Mouse (Mus musculus) neutrophil, adult 59 days (primary cell): Measurements from ENCODE around the gene Lmx1b. TPM values are rescaled to one million over a fixed set of nuclear protein-coding genes. Genes with fewer than 3 reads are reported as not detected.

Experiments
- total RNA-seq, 2 experiments: library from RNA; stranded (reverse); gene quantifications; 1 replicate in 1 of 2; 2 replicates in 1 of 2; pipeline ENCODE4 v1.2.4; 2023

Gene Lmx1b
- total RNA-seq: not detected

DNA sequence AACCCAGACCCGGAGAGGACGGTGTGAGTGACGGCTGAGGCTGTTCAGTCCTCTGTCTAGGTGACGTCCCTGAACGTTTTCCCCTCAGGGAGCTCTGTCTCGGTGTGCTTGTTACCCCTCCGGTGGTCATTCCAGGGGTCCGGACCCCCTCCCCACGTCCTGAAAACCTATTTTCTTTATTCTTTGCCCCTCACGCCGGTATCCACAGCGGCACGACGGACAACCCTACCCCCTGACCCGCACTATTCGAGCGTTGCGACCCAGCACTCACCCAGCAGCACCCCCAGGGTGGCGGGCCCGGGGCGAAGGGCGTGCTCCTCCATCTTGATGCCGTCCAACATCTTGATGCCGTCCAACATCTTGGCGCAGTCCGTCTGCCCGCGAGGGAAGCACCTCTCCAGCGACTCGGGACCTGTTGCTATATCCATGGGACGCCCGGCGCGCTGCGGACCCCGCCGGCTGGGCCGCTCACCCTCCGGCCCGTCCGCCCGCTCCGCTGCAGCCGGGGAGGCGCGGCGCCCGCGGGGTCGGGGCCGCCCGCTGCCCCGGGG, at the start of gene Lmx1b:
Gene Lmx1b, minus strand, starts transcription at position 341 of the 551 bp plus-strand sequence.

Other genes with a start within 250 kb of the Lmx1b start
- 10 to 100 TPM; 32.5 to 34.8 TPM for gene Zbtb34, start 209.2 kb downstream of the Lmx1b start, total RNA-seq
- gene Zbtb43, start 172.0 kb downstream of the Lmx1b start, total RNA-seq: 10 to 100 TPM; 12.9 to 15.0 TPM
- 10 to 100 TPM; 56.3 to 77.2 TPM for gene Mvb12b, start 247.4 kb upstream of the Lmx1b start, total RNA-seq